Mouse (Mus musculus): ENCODE measurements around the gene Ggta1.

Gene Ggta1

DNA sequence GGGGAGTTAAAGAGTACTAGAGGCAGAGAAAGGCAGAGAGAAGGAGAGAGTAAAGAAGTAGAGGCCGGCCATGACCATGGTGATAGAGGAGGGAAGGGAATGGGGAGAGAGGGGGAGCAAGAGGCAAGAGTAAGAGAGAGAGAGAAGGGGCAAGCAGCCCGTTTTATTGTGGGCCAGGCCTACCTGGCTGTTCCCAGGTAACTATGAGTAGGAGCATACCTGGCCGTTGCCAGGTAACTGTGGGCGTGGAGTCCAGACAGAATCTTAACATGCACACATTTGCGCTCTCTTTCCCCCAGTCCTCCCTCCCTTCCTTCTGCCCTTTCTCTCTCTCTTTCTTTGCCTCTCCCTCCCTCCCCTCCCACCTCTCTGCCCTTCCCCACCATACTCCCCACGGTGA is 55.8 kb downstream of the Ggta1 start:
- no peak for DNase-seq (ENCODE audit: low spot score in 2 of 2)

DNA sequence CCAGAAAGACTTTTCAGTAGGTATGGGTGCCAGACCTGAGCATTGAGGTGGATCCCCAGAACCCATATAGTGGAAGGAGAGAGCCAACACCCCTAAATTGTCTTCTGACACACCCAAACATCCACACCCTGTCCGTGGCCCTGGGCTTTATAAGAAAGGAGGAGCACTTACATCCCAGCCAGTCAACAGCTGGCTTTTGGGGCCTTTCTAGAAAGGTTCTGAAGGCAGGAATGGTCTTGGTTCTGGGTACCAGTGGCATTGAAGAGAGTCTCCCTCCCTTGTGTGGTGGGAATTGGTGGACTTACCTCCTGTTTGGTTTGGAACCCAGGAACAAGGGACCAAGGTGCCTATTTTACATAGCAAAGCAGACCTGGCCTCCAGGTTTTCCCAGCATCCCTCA is 56.4 kb downstream of the Ggta1 start:
- DNase-seq (ENCODE audit: low spot score in 2 of 2): no peak

DNA sequence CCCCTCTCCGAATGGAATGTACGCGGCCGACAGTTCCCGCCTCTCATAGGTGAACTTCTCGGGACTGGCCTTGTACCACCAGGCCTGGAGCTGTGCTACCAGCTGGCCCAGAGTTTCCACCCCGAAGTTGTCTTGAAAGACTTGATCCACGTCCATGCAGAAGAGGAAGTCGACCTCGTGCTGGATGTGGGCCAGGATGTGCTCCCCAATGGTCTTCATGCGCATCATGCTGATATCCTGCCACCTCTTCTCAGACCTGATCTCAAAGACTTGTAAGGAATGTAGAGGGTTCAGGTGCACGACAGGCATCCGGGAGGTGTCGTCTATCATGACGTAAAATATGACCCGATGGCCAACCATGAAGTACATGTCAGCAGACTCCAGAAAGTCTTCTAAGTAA is 60.6 kb downstream of the Ggta1 start:
- DNase-seq (ENCODE audit: low spot score in 2 of 2): no peak

DNA sequence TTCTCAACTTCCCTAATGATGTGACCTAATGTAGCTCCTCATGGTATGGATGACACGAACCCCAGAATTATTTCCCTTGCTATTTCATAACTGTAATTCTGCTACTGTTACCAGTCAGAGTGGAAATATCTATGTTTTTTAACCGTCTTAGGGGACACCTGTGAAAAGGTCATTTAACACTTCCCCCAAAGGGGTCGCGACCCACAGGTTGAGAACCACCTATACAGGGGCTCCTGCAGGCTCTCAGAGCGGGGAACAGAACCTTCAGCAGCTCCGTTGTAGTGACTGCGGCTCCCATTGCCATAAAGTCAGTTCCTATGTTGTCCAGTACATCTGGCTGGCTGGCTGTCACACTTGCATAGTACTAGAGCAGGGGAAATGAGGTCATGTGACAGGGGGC is 62.3 kb downstream of the Ggta1 start:
- DNase-seq (ENCODE audit: low spot score in 2 of 2): no peak

- DNase-seq (ENCODE audit: low spot score in 2 of 2): no peak
Measured at GRCm38 (mm10) chr2:35398184-35398828, 64.7 kb downstream of the Ggta1 start.

GRCm38 (mm10) chr2:35397590-35398173 is 65.3 kb downstream of the Ggta1 start:
- peak; percentile 32 to 69 for DNase-seq (ENCODE audit: low spot score in 2 of 2)

DNA sequence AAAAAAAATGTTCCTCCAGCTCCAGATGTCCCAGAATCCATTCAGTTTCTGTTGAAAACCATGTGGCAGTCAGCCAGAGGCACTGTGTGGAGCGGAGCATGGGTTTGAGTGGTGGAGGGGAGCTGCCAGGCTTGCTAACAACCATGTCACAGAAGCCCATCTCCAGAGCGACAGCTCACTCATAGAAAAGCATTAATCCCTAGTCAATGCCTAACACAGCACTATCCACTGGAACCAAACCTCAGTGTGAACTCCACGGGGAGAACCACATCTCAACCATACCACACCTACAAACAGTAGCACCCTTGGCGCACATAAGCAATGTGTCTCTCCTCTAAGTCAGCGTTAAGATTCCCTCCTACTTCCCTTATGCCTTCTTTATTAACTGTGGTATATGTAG is 65.9 kb downstream of the Ggta1 start, which contains the start of gene 4930402F06Rik:
Gene 4930402F06Rik, minus strand, starts transcription at position 80 of the 400 bp plus-strand sequence.
- no peak for DNase-seq (ENCODE audit: low spot score in 2 of 2)

GRCm38 (mm10) chr2:35385441-35385871 is 77.6 kb downstream of the Ggta1 start:
- no peak for DNase-seq (ENCODE audit: low spot score in 2 of 2)

- no peak for DNase-seq (ENCODE audit: low spot score in 2 of 2)
Measured at GRCm38 (mm10) chr2:35379306-35379705, 83.7 kb downstream of the Ggta1 start.

- DNase-seq (ENCODE audit: low spot score in 2 of 2): no peak
Measured at GRCm38 (mm10) chr2:35377600-35377999, 85.4 kb downstream of the Ggta1 start.

GRCm38 (mm10) chr2:35373003-35373402 is 90.0 kb downstream of the Ggta1 start:
- DNase-seq (ENCODE audit: low spot score in 2 of 2): peak in 1 of 2 experiments; percentile 46

DNA sequence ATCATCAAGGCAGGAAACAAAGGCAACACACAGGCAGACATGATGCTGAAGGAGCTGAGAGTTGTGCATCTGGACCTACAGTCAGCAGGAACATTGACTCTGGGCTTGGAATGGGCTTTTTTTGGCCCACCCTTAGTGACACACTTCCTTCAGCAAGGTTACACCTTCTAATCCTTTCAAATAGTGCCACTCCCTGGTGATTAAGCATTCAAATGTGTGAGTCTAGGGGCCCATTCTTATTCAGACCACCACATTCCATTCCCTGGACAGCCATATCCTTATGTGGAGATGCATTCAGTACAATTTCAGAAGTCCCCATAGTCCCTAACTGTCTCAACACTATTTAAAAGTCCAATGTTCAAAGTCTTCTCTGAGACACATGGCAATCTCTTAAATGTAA is 92.3 kb downstream of the Ggta1 start:
- DNase-seq (ENCODE audit: low spot score in 2 of 2): no peak

DNA sequence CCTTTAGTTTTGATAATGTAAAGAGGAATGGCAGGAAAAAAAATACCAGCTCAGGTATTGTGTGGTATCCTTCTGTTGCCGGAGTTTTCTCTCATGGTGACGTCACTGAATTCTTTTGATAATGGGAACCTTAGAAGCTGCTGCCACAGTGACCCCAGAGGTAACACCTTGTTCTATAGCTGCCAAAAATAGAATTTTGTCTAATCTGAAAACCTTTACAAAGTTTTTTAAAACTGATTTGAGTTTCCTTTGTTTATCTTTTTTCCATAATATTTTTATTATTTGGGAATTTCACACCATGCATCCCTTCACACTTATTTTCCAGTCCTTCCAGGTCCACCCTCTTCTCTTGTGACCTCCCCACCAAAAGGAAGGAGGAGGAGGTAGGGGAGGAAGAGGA is 95.4 kb downstream of the Ggta1 start, which contains the start of gene 4930568D16Rik:
Gene 4930568D16Rik, minus strand, starts transcription at position 101 of the 400 bp plus-strand sequence.
- no peak for DNase-seq (ENCODE audit: low spot score in 2 of 2)

Measured in thymus, postnatal 10 days (tissue).